Mouse (Mus musculus) embryonic fibroblast, embryonic 13.5 days (primary cell): ENCODE data around the gene Ado.

Experiments used
- CTCF ChIP-seq: IDR thresholded peaks from 2 replicates; pipeline ENCODE4 v1.5.1; 2011; ENCODE audit warnings: mild to moderate bottlenecking, control low read depth, low read length, moderate library complexity, borderline replicate concordance; ENCODE audit not compliant: insufficient read depth
- POLR2A ChIP-seq: IDR thresholded peaks from 2 replicates; pipeline ENCODE4 v1.6.1; 2011; ENCODE audit warnings: low read depth, mild to moderate bottlenecking, control low read depth, low read length, moderate library complexity

- TF ChIP-seq CTCF (no peak), POLR2A (no peak)
Observed at GRCm38 (mm10) chr10:67573310-67573709, 24.6 kb upstream of the Ado start.
